Mouse (Mus musculus) ovary, adult 18-20 months (tissue): Measurements from ENCODE around the gene Chit1.

Experiments used
- DNase-seq: peaks from one replicate; pipeline ENCODE4 v3.0.0; 2022; ENCODE audit warnings: low spot score, mixed read lengths

Chit1 gene

DNA sequence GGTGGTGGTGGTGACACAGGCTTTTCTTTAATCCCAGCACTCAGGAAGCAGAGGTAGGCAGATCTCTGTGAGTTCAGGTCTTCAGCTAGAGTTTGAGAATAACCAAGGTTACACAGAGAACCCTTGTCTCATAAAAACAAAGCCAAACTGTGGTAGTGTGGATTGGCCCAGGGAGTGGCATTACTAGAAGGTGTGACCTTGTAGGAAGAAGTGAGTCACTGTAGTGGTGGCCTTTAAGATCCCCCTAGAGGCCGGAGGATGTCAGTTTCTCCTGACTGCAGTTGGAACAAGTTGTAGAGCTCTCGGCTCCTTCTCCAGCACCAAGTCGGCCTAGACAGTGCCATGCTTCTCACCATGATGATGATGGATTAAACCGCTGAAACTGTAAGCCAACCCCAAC, at the start of gene Chit1:
TSS of gene Chit1 (plus strand) at position 264 of the 400 bp plus-strand sequence.
- no peak for DNase-seq

DNA sequence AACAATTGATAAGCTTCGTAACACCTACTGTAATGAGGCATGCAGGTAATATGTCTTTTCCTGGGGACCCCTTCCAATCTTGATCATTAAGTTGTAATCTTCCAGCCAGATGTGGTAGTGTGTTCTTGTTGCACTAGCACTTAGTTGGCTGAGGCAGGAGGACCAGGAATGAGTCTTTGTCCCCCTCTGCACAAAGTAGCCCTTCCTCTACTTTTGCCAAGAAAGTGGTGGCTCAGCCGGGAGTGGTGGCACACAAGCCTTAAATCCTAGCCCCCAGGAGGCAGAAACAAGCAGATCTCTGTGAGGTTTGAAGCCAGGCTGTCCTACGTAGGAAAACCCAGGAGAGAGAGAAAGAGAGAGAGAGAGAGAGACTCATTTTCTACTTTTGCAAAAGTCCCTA, 49.1 kb upstream of the Chit1 start:
- no peak for DNase-seq

DNA sequence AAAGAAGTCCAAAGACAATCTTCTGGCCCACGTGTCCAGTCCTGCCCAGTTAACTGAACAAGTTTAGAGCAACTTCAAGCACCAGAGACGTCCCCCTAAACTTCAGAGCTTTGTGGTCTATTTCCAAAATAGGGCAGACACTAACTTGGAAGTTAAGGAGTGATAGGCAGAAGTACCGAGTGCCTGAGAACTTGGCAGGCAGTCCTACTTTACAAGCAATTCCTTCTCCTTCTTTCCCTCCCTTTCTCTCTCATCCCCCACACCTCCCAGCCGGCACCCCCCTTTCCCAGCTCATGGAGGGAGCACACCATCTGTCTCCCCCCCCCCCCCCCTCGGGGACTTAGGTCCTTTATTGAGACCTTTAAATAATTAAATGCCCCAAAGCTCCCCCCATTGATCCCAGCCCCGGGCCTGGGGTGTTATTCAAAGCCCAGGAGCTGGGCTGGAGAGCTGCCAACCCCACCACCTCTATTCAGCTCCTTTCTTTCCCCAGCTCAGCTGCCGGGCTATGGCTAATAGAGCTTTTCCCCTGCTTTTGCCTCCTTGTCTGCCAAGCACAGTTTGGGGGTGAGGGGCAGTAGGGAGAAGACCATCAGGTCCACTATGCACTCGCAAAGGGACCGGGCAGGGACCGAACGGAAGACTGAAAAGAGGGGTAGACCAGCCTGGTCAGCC, 48.5 kb upstream of the Chit1 start:
- DNase-seq, result no peak

DNA sequence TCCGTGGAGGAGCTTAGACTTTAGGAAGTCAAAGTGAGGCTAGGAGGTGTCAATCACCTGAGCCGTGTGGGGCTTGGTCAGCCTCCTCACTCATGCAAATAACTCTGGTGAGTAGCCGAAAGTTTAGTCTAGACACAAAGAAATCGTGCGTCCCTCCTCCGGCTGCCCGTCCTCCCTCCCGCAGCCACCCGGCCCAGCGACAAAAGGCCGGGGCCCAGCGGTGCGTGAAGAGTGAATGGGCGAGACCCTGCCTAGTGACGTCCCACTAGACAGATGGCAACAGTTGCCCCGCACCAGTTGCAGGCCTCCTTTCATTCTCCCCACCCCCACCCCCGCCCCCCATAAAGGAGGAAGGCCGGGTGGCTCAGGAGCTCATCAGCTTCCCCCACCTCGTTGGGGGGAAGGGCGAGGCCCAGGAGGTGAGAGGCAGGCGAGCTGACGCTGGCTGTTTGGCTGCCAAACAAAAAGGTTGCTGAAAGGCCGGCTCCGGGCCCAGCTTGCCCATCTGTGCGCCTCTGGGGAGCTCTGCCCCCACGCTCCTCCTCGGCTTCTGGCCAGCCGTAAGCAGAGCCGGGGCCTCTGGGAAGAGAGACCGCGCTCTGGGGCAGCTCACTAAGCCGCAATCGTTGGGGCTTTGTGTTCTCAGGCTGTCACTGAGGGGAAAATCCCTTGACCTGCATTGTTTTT, 47.8 kb upstream of the Chit1 start:
- DNase-seq, result peak; percentile 62

DNA sequence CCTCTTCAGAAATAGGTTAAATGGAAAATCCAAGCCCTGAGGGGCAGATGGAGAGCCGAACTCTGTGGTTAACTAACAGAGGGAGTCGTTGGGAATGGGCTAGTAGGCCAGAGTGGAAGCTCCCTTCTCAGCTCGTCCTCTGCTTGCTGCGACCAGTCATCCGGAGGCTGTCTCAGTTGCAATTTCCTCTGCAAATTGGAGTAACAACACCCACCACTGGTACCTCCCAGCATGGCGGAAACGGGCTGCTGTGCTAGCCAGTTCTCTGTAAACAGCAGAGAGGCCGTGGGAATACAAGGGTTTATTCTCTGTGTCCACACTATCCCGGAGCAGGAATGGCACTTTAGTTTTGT, 47.3 kb upstream of the Chit1 start:
- DNase-seq, result no peak

DNA sequence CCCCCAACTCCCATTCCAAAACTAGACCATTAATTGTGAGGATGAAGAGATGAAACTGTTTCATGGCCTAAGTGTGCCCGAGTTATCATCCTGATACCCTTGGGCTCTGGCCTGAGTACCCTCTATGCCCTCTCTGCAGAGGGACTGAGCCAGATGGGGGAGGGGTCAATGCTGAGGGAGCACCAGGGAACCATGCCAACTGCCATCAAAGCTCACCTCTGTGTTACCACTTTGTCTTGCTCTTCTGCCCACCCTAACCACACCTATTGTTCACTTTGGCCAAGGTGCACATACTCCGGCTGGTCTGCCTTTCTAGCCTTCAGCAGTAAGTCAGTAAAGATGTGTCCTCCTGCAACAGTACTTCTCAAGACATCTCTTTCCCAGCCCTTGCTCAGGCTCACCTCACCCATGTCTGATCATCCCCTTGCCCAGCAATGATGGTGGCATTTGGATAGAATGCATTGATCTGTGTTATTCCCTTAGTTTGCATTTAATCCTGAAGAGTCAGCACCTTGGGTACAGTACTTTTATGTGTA, 46.7 kb upstream of the Chit1 start:
- no peak for DNase-seq

DNA sequence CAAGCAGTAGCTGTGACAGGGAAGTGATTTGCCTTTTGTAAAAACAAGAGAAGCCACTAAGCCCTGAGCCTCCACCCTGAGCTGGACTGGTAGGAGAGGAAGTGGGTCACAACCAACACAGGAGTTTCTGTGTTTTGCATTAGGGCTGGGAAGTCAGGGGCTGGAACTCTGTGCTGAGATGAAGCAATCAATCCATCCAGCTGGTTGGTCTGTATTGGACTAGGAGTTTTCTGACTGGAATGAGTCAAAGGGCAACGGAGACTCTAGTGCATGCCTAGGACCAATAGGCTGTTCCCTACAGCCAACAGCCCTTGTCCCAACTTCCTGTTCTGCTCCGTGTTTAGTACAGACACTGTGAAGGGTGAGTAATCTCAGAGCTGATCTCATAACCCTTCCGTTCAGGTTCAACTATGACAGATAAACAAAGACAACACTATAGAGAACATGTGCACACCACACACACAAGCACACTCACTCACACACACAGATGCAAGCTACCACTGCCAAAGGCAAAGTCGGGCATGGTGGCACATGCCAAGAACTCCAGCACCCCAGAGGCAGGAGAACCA, 45.7 kb upstream of the Chit1 start:
- DNase-seq, result no peak

DNA sequence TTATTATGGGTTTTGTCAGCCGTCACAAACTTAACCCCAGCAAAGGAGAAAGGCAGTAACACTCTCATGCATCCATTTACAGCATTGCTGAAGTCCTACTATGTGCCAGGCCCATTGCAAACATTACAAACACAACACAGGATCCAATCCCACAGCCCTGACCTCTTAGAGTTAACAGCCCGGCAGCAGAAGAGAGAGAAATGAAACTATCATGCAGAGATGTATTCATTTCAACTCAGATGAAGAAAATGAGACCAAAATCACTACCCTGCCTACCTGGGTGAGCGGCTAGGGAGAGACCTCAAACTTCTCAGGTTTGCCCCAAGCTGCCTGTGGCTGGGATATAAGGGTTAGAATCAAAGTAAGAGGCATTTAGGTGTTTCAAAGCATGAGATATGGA, 44.5 kb upstream of the Chit1 start:
- DNase-seq, result no peak

DNA sequence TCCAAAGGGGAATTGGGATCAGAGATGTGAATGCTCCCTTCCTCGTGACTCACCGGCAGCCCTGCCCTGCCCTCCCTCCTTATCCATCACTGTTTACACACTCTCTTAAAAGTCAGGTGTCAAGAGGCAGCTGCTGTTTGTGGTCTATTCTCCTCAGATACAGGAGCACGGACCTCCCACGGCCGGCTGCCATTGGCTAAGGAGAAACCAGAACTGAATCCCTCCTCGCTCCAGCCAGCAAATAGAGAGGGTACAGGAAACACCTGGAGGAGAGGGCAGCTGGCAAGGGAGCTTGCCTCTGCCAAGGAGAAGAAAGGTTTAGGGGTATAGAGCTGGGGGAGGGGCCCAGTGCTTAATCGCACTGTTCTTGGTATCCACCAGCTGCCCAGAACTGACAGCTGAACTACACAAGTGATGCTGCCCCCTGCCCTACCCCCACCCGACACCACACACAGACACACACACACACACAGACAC, 43.9 kb upstream of the Chit1 start:
- no peak for DNase-seq

DNA sequence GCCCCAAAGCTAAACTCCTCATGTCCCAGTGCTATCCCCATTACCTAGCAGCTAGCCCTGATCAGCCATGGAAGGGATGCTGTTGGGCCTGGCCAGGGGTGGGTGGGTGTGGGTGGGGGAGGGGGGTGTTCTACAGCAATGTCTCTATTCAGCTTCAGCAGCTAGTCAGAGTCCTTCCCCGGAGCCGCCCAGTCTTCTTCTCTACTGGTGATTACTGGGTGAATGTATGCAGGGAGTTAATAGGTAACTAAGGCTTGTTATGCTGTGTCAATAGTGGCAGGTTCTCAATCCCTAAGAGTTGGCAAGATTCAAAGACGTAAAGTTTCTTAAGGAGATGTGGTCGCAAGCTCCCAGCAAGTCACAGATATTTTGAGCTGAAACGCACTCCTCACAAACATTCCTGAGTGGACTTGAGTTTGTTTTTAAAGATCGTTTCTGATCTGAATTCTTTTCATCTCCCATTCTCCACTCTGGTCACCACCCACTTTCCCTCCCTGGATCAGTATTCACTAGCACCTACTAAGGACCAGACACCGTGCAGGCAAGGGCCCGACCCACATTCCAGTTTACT, 40.9 kb upstream of the Chit1 start:
- no peak for DNase-seq

DNA sequence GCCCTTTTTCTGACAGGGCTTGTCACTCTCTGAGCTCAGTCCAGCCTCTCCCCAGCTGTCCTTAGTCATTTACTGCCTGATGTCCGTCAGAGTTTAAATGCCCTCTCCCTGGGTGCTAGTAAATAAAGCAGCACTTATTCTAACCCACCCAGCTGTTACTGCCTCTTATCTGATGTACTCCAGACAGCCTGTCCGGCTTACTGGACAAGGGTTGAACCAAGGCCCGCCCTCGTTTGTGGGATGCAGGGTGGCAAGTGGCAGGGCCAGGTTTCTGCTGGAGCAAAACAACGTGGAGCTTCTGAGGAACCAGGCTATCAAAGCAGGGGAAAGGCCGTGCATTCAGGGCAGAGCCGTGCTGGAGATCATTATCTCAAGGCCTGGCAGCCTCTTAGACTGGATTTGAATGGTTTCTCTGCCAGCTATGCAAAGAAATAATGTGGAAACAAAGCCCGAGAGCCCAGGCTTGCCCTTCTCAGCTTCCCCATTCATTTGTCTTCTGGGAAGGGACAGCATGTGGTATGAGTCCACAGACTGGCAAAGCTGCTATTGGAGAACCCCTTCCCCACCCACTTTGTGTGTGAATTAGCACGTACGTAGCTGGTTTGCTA, 39.5 kb upstream of the Chit1 start:
- no peak for DNase-seq

DNA sequence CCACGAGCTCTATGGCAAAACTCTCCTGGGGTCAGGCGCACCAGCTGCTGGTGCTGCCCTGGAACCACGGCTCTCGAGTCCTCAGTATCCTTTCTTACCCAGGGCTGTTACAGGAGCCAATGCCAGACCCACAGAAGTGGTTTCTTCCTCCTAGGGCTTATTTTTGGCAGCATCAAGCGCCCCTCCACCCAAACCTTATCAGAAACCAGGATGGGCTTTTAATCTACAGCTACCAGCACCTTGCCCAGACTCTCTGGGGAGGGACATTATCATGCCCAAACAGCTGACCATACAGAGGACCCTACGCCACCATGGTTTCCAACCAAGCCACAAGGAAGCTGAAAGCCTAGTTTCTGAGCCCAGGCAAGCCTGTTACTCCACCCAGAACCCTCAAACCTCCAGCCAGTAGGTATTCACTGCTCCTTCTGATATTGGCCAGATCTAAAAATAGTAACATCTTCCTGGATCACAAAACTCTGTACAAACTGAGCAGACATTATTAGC, 37.9 kb upstream of the Chit1 start:
- DNase-seq, result no peak

DNA sequence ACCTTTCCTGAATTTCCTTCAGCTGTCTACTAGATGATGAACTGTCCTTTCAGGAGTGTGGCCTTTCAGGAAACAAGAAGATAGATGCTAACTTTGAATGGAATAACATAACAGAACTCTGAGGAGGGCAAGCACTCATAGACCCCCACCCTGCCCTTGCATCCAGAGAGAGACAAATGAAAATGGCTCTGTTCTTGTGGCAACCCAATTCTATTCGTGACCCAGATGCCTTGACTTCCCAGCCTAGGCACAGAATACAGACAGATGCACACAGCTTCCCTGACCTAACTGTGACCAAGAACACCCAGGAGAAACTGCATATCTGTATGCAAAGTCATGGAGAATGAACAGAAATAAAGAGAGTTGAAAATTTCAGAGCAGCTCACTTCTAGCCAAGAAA, 37.4 kb upstream of the Chit1 start:
- no peak for DNase-seq

DNA sequence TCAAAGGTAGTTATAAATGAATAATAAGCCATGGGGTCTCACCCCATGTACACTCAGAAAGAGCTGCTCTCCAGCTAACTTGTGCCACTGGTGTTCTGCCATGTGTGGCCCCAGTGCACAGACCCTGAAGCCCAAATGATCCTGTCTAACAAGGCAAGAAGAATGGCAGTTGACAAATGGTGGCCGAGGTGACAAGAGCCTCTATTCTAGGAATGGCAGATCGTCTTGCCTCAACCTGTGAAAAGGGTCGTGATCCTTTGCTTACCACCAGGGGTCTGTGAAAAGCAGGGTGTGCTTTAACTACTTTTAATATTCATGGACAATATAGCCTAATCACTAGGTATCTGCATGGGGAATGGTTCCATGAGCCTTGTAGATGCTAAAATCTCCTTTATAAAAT, 36.9 kb upstream of the Chit1 start:
- DNase-seq, result no peak

DNA sequence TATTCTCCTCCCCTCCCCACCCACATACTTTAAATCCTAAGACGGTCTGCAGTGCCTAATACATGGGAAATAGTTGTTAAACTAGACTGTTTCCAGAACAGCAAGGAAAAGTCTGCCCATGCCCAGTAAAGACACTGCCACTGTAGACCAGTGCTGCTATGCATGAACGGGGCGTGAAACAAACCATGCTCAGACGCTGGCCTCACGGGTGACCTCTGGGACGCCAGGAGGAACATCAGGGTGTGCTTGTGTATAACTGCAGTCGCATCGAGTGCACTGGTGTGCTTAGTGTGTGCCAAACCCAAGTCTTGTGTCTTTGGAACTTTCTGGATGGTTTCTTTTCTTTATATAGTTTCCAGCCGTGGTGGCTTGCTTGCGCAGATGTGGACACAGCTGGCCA, 36.4 kb upstream of the Chit1 start:
- DNase-seq, result no peak

DNA sequence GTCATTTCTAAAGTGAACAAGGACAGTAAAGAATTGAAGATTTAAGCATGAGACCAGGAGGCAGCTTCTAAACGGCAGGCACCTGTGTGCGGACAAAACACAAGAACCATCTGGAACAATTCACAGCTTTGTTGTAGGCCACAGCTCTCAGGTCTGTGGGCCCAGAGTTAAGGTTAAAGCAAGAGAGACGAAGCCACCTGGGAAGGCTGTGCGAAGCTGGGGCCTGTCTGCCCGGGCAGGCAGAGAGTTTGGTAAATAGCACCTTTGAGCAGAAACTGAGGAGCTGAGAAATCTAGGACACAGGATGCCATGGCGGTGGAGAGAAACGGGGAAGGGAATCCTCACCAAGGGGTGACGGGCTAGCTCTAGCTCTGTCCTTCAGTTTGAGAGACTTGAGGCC, 35.5 kb upstream of the Chit1 start:
- no peak for DNase-seq

DNA sequence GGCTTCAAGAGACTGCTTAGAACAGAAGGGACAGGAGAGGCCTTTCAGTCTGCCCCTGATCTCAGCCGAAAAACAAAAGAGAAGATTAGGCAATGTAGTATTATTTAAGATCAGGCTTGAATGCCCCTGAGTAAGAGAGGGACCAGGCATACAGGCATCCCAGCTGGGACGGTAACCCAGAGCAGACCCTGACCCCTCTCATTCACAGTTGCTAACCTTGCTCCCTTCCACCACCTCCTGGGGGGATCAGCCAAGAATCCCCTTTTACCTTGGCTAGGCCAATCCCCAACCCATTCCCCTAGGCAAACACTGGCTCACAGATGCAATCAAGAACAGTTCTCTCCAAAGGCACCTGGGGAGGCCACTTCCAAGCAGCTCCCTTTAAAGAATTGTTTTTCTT, 34.3 kb upstream of the Chit1 start:
- no peak for DNase-seq

DNA sequence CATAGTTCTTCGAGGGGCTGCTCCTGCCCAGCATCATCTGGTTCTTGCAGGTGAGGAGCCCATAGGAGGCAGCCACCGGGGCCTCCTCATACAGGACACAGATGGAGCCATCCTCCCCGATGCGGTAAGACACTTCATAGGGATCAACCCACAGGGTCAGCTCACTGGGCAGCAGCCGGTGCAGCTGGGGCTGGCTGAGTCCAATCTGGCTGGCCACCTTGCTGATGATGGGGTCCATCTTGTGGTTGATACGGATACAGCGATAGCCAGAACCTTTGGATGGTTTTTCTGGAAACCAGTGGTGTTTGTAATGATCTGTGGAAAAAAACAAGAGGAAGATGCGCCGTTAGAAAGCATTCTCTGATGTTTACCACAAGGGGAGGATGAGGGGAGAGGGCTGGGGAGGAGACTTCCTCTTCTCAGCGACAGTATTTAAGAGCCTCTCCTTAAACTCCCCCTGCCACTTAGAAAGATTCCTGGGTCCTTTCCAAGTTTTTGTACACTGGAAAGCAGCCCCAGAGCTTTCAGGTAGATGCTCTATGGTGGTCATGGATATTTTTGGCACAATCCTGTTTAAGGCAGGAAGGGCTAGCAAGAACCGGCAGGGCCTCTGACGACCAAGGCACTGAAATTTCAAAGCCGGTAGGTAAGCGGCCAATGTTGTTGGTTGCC, 33.5 kb upstream of the Chit1 start:
- DNase-seq, result no peak

DNA sequence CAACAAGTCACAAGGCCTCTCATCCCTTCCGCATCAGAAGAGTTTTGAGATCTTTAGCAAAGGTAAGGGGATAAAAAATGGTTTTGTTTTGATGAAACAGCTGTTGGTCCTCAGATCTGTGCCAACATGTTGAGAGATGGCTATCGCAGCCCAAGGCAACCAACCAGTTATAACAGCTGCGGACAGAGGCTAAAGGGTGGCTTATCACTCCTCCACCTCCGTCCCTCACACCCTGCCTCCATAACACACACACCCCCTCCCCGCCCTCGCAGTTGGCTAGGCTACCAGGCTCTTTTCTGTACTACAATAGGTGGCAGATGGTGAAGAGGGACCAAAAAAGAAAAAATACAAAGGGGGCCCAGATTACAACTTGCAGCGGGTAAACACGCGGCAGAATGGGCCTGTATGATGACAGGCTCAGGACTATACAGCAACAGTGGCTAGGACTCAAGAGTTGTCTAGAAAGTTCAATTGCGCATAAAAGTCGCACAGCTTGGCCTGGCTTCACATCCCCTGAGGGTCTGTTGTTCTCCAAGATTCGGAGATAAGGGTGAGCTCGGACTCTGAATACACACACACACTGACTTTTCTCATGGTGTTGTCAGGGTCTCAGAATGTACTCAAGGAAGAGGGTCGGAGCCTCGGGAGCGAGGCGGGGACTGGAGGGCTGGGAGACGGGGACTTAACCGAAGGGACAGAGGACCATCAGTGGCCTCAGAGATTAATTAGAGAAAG, 32.8 kb upstream of the Chit1 start:
- no peak for DNase-seq

DNA sequence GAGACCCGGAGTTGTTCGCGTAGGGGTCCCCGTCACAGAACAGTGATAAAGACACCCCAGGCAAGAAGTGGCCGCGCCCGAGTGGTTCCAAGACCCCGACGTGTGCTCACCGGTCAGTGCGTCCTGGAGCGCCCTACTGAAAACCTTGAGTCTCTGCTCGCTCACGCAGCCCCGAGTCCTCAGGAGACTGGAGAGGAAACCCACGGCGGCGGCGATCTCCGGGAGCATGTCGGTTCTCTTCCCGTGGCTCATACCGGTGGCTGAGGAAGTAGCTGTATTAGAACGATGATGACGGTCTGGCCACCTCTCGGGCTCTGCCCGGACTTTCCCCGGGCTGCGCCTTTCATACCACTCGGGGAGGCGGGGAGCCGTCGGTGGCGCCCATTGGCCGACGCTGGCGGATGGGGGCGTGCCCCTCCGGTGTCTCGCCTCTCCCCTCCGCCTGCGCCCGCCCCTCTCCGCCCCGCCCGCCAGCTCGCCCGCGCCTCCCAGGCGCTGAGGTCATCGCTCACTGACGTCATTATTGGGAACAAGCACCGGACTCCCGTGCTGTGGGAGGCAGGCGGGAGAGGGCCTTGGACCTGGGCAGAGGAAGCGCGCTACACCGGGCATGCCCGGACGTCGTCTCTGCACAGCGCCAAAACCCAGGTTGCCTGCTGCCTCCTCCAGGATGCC, 32.1 kb upstream of the Chit1 start, which contains the start of gene Btg2:
TSS of gene Btg2 (minus strand) at position 319 of the 675 bp plus-strand sequence.
- DNase-seq, result peak; percentile 96
